Mouse (Mus musculus): ENCODE measurements around the gene Glis2. TPM values are rescaled to one million over a fixed set of nuclear protein-coding genes. Genes with fewer than 3 reads are reported as not detected.

Gene Glis2
- total RNA-seq (2022) = 10 to 100 TPM; 11.1 to 20.7 (median 16.6) TPM

DNA sequence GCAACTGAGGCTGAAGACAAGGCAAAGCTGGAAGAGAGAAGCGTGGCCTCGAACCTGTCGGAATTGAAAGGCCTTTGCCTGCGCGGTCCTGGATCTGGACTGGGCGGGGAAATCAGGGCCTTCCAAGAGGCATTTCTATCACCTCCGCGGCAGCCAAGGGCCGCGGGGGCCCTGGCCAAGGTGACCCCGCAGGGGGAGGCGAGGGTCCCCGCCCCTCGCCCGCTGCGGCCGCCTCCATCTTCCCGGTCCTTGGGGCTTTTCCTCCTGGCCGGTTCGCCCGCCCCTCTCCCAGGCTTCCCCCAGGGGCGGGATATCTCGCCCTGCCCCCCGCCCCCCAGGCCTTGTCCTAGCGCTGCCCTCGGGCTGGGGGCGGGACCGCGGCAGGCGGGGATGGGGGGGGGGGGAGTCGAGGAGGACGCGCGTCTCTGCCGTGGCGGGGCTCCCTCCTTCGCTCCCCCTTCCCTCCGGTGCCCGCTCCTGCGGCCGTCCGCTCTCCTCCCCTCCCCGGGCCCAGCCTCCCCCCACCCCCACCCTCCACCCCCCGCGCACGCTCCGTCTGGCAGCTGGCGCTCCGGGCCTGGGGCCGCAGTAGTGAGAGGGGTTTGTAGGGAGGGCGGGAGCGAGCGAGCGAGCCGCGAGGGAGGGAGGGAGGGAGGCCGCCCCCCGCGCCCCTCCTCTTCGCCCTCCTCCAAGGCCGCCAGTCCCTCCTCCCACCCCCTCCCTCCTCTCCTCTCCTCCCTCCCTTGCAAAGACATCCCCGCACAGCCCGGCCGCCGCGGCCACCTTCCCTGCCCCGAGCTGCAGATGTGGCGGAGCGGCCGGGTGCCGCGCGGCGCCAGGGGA is at the start of gene Glis2:
Gene Glis2 (plus strand): TSS at position 743 of the 843 bp plus-strand sequence.
- DNase-seq (ENCODE audit: low spot score in 2 of 2) = no peak

DNA sequence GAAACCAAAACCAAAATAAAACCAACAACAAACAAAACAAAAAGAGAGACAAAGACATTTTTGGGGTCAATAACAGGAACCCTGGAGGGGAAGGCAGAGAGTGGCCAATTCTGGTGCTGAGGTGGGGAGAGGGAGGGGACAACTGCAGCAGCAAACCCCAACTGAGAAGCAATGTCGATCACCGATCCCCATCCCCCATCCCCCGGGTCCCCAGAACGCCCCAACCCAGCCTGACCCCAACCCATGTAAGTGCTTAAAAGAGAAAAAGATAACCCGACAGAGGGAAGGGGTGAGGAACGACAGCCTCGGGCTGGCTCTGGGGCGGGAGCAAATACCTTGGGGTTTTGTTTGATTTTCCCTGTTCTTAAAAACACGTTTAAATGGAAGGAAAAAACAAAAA is 49.7 kb upstream of the Glis2 start:
- DNase-seq (ENCODE audit: low spot score in 2 of 2) = no peak

GRCm38 (mm10) chr16:4546838-4547237 is 47.7 kb upstream of the Glis2 start:
- no peak for DNase-seq (ENCODE audit: low spot score in 2 of 2)

GRCm38 (mm10) chr16:4547611-4548010 is 46.9 kb upstream of the Glis2 start:
- DNase-seq (ENCODE audit: low spot score in 2 of 2) = no peak

DNA sequence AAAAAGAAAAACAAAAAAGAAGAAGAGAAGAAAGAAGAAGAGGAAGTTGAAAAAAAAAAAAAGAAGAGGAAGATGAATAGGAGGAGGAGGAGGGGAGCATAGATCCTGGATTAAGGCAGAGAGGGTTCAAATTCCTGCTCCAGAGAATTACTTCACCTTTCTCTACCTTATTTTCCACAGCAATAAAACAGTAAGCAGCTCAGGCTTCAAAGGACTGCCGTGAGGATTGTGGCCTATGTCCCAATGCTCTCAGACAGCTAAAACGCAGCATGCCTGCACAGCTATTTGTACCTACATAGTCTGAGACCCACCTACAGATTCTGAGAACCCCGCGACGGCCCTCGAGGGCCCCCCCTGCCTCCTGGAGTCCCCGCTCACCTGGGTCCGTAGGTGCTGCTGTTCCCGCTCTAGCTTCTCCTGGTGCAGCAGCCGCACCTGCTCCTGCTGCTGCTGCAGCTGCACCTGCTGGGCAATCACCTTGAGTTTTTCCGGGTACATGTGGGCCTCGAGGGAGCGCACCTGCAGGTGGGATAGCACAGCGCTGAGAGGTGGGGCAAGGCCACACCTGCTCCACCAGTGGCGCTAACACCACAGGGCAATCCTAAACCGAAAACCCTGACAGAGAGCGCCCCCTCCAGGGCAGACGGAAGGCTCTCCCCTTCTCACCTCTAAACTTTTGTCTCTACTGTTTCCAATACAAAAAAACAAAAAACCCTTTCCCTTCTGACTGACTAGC is 45.4 kb upstream of the Glis2 start:
- DNase-seq (ENCODE audit: low spot score in 2 of 2) = no peak

- DNase-seq (ENCODE audit: low spot score in 2 of 2) = peak in 1 of 2 experiments; percentile 40
Measured at GRCm38 (mm10) chr16:4551056-4551455, 43.5 kb upstream of the Glis2 start.

GRCm38 (mm10) chr16:4551885-4552284 is 42.6 kb upstream of the Glis2 start:
- DNase-seq (ENCODE audit: low spot score in 2 of 2) = no peak

DNA sequence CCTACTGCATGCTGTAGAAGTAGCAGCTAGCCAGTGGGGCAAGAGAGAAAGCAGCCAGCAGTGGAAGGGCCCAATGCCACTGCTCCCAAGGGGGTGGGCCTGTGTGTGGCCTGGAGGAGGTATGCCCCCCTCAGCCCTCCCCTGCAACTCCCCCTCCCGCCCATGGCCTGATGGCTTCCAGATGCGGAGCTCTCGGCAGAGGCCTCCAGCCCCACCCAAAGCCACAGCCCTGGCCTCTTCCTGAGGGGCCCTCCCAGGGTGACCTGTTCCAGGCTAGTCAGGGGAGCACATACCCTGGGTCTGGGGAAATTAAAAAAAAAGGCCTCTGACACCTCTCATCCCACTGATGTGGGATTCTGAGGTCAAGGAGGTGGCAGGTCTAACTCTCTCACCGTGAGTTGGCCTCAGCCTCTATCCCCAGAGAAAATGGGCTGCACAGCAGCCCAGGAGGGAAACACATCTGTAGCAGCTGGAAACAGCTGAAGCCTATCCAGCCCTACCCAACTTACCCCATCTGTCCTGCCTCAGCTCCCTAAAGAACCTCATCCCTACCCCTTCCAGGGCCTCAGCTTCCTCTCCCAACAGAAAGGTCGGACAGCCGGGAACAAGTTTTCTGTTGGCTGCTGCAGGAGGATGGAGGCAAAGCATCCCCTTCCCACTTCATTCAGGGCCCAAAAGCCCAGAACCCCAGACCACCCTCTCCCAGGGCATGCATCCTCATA is 41.5 kb upstream of the Glis2 start:
- no peak for DNase-seq (ENCODE audit: low spot score in 2 of 2)

GRCm38 (mm10) chr16:4555555-4555954 is 39.0 kb upstream of the Glis2 start:
- no peak for DNase-seq (ENCODE audit: low spot score in 2 of 2)

- DNase-seq (ENCODE audit: low spot score in 2 of 2) = no peak
Measured at GRCm38 (mm10) chr16:4557085-4557484, 37.4 kb upstream of the Glis2 start.

DNA sequence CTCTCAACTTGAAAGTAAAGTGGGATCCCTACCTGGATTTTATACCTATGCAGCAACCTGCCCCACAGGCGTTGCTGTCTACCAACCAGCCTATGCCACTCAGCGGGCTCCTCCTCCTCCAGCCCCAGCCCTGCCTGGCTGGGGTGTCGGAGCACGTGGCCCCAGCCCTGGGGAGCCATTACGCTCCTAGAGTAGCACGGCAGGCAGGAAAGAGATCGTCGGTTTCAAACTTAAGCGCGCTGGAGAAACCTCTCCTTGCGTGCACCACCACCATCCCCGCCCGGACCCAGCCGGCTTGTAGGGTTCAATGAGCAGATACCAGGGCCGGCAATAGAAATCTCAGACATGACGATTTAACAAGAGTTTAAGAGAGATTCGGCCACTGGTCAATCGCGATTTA is 36.6 kb upstream of the Glis2 start:
- peak; percentile 46 to 65 for DNase-seq (ENCODE audit: low spot score in 2 of 2)

DNA sequence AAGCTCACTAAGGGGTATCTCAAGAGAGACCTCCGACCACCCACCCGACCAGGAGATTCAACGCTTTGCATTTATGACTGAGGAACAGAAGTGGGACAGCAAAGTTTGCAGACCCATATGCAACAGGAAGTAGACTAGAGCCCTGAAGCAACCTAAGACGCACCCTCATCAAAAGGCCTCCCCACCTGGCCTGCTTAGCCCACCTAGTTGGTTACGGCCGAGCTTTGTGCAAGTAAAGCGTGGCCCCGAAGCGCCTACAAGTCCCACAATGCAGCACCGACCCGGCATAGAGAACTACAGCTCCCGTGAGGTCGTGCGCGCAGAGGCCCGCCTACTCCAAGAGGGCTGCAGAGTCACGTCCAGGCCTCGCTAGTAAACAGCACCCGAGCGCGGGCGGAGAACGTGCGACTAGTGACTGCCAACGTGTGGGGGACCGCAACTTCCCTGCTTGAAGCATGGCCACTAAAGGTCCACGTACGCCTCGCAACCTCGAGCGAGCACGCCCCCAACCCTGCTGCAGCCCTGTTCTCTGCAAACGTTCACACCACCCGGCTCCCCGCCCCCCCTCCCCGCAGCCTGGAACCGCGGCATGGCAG is 36.0 kb upstream of the Glis2 start:
- peak; percentile 80 to 92 for DNase-seq (ENCODE audit: low spot score in 2 of 2)

GRCm38 (mm10) chr16:4558980-4559631 is 35.4 kb upstream of the Glis2 start:
- DNase-seq (ENCODE audit: low spot score in 2 of 2) = peak; percentile 59 to 68

- DNase-seq (ENCODE audit: low spot score in 2 of 2) = peak; percentile 80 to 85
Measured at GRCm38 (mm10) chr16:4559715-4560144, 34.8 kb upstream of the Glis2 start, which contains the start of gene Tfap4. Gene Tfap4 (minus strand): TSS chr16:4559854.

DNA sequence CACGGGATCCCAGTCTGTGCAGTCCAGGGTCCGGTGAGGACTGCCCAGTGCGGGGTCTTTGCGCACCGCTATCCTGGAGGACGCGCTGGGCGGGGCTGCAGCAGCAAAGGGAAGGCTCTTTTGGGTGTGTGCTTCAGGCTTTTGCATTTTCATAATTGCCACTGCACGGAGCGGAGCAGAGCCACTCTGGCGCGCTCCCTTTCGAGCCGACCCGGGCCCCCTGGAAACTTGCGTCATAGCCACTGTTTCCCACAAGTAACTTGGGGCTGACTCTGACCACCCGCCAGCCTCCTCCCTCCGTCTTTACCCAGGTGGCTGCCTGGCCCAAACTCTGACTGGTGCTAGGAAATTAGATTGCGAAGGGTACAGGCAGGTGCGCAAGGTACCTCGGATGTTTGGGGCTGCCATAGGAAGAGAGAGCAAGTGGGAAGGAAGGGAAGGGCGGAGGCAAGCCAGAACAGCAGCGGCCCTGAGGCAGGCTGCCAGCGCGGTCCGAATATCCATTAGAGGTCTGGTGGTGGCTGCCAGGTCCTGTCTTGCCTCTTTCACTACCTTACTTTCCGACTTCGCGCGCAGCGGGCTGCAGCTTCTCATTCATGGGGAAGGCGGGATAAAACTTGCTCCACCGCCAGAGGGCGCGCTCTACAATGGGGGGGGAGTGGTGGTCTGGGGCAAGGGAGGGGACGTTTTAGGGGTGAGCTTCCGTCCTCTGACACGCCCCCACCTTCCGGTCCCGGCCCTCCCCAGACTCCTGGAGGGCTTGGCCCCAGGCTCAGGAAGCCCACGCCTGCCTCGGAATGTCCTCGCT is 34.2 kb upstream of the Glis2 start:
- peak; percentile 34 to 43 for DNase-seq (ENCODE audit: low spot score in 2 of 2)

DNA sequence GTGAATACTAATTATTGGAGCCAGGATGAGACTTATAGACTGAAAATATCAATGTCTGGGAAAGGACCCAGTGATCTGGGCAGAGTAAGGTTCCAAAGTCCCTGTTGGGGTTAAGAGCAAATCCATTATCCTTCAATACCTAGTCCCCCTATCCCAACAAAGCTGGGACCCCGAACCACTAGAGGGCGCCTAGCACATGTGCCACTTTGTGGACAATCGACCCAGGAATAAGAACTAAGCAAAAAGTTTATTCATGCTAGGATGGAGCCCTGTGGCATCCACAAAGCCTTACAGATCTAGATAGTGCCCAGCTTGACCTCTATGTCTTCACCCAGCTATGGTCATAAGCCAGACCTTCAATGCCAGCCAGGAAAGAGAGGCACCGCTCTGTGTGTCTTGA is 26.6 kb upstream of the Glis2 start:
- peak in 1 of 2 experiments; percentile 48 for DNase-seq (ENCODE audit: low spot score in 2 of 2)

GRCm38 (mm10) chr16:4570737-4571136 is 23.8 kb upstream of the Glis2 start:
- no peak for DNase-seq (ENCODE audit: low spot score in 2 of 2)

- DNase-seq (ENCODE audit: low spot score in 2 of 2) = no peak
Measured at GRCm38 (mm10) chr16:4576038-4576437, 18.5 kb upstream of the Glis2 start.

- DNase-seq (ENCODE audit: low spot score in 2 of 2) = no peak
Measured at GRCm38 (mm10) chr16:4576873-4577272, 17.6 kb upstream of the Glis2 start.

GRCm38 (mm10) chr16:4578630-4579029 is 15.9 kb upstream of the Glis2 start:
- DNase-seq (ENCODE audit: low spot score in 2 of 2) = no peak

Measured in left cerebral cortex, adult 8-10 months (tissue).